Mouse (Mus musculus) intestine, postnatal 0 days (tissue): Measurements from ENCODE around the gene Brk1. TPM values are rescaled to one million over a fixed set of nuclear protein-coding genes. Genes with fewer than 3 reads are reported as not detected.

Source experiments
- ATAC-seq: fragments of 200-750 bp; cut with Nextera tagmentation; 2 replicates; pipeline ENCODE4 v1.8.0; 2017; ENCODE audit warnings: mild to moderate bottlenecking, moderate TSS enrichment, moderate library complexity
- H3K27ac ChIP-seq: fragments of 300-500 bp; sonication (generic); 2 replicates; pipeline ENCODE4 v1.5.1; 2014; ENCODE audit warnings: mild to moderate bottlenecking, low read depth, low read length, moderate library complexity
- H3K27me3 ChIP-seq: fragments of 300-500 bp; sonication (generic); replicated peaks from 2 replicates; pipeline ENCODE4 v1.6.1; 2014; ENCODE audit warnings: low read length, mixed read lengths; ENCODE audit not compliant: control insufficient read depth, insufficient read depth
- H3K36me3 ChIP-seq: fragments of 300-500 bp; sonication (generic); 2 replicates; pipeline ENCODE4 v1.6.1; 2014; ENCODE audit warnings: mild to moderate bottlenecking, moderate library complexity; ENCODE audit not compliant: control insufficient read depth, insufficient read depth
- H3K4me1 ChIP-seq: fragments of 300-500 bp; sonication (generic); replicated peaks from 2 replicates; pipeline ENCODE4 v1.6.1; 2014; ENCODE audit warnings: antibody characterized with exemption, low read length, mixed read lengths; ENCODE audit not compliant: control insufficient read depth, insufficient read depth
- H3K4me2 ChIP-seq: fragments of 300-500 bp; sonication (generic); replicated peaks from 2 replicates; pipeline ENCODE4 v1.6.1; 2014; ENCODE audit warnings: low read depth, mild to moderate bottlenecking, moderate library complexity
- H3K4me3 ChIP-seq: fragments of 300-500 bp; sonication (generic); 2 replicates; pipeline ENCODE4 v1.5.1; 2014; ENCODE audit warnings: low read depth, low read length
- H3K9ac ChIP-seq: fragments of 300-500 bp; sonication (generic); 2 replicates; pipeline ENCODE4 v1.6.1; 2014; ENCODE audit warnings: mild to moderate bottlenecking, low read depth, low read length
- H3K9me3 ChIP-seq: fragments of 300-500 bp; sonication (generic); 2 replicates; pipeline ENCODE4 v1.6.1; 2016; ENCODE audit warnings: mixed run types; ENCODE audit not compliant: control insufficient read depth
- CTCF ChIP-seq: sonication (generic); IDR thresholded peaks from 2 replicates; pipeline ENCODE4 v1.5.1; 2016; ENCODE audit warnings: low read depth, mild to moderate bottlenecking, control low read depth, antibody characterized with exemption, moderate library complexity
- WGBS: fragments of 180-500 bp; shearing (Covaris S2); extraction: QIAGEN DNeasy Blood & Tissue Kit; methylation state at CpG from one replicate; pipeline ENCODE4 v1.1.7; 2014; 5-methylcytosine and 5-hydroxymethylcytosine counted together
- polyA plus RNA-seq: library from polyadenylated mRNA; unstranded; fragments of >200 nt; fragmentation: Nextera tagmentation; extraction: Ambion mirVana; gene quantifications from 2 replicates; pipeline ENCODE4 v1.2.1, GENCODE M21; 2015

Brk1 gene
- polyA plus RNA-seq, 1 experiment from 2014 or later = 187 TPM

DNA sequence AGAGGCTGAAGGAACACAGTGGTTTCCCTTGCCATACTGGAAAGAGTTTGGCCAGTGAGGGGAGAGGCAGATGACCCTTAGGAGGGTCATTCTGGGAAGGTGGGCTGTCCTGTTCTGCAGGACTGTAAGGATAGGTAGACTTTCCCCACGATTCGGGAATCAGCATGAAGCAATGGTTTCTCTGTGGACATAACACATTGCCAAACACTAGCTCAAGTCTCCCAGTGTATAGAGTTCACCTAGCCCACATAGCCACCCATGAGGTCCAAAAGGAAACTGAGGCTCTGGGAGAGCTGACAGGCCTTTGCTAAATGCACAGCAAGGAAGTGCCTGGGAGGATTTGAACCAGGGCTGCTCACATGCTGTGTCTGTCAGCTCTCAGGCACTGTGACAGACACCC lies 39.4 kb downstream of the Brk1 start:
- ATAC-seq = no peak

DNA sequence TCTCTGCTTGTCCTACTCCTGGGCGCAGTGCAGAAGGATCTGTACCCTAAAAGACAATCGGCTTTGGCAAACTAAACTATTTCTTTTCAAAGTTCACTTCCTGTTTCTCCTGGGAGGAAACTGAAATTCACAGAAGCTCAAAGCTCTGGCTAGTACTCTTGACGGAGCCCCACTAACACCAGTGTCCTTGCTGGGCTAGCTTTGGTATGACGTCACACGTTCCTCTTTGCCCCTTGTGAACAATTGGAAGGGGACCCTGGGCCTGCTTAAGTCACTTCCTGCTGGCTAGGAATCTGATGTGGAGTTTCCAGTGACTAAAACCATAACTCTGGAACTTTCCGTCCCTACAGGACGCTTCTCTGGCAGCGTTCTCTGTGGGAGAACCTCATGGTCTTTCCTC lies 40.2 kb downstream of the Brk1 start:
- H3K9ac ChIP-seq = no peak overlapping the region
- 54% methylated on average over 8 of the region's 8 CpGs for WGBS
- TF ChIP-seq CTCF = no peak
- peak overlapping the region; percentile 50; the same call in 1 of the 2 replicates for H3K27ac ChIP-seq
- no peak overlapping the region; the same call in 1 of the 2 replicates for H3K4me2 ChIP-seq
- no peak overlapping the region for H3K4me3 ChIP-seq
- ATAC-seq = no peak
- H3K36me3 ChIP-seq = peaks cover 27% of the 10 kb centered on the region
- no peaks in the 10 kb centered on the region for H3K27me3 ChIP-seq
- H3K9me3 ChIP-seq = no peaks in the 10 kb centered on the region
- no peaks in the 10 kb centered on the region for H3K4me1 ChIP-seq

More for the DNA sequence above, 39.4 kb downstream of the Brk1 start:
- no peaks in the 10 kb centered on the region for H3K9me3 ChIP-seq
- no peak overlapping the region for H3K4me2 ChIP-seq
- no peaks in the 10 kb centered on the region for H3K4me1 ChIP-seq
- no peak for TF ChIP-seq CTCF
- H3K4me3 ChIP-seq = no peak overlapping the region
- 87% methylated on average over 2 of the region's 2 CpGs for WGBS
- H3K9ac ChIP-seq = no peak overlapping the region
- peaks cover 21% of the 10 kb centered on the region for H3K36me3 ChIP-seq
- no peaks in the 10 kb centered on the region for H3K27me3 ChIP-seq
- H3K27ac ChIP-seq = peak overlapping the region; percentile 50; the same call in 1 of the 2 replicates

DNA sequence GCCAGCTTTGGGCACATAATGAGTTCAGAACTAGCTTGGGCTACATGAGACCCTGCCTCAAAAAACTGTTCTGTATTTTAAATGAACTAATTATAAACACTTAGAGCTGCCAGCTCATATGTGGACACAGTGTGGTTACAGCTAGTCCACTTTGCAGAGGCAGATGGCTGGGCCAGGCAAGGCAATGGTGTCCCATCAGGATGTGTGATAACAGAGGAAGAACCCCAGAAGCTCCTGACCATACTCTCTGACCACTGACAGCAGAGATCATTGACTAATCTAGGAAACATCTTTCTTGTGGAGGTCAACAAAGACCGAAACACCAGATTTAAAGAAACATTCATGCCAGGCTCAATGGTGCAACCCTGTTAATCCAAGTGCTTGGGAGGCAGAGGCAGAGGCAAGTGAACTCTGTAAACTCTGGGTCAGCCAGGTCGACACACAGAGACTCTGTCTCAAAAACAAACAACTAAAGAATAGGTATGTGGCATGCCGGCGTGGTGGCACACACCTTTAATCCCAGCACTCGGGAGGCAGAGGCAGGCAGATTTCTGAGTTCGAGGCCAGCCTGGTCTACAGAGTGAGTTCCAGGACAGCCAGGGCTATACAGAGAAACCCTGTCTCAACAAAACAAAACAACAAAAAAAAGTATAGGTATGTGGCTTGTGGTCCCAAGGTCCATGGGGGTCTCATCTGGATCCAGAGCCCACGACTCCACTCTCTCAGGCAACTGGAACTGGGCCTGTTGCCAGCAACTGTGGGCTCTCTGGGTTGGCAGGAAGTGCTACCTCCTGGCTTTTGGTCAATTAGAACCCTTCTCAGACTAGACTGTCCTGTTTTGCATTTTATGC lies 45.0 kb downstream of the Brk1 start:
- WGBS = 80% methylated on average over 7 of the region's 7 CpGs
- peaks cover 43% of the 10 kb centered on the region for H3K36me3 ChIP-seq
- no peak overlapping the region; the same call in 1 of the 2 replicates for H3K27ac ChIP-seq
- H3K9ac ChIP-seq = no peak overlapping the region
- no peaks in the 10 kb centered on the region for H3K27me3 ChIP-seq
- no peak for TF ChIP-seq CTCF
- no peaks in the 10 kb centered on the region for H3K9me3 ChIP-seq
- H3K4me2 ChIP-seq = no peak overlapping the region
- no peaks in the 10 kb centered on the region for H3K4me1 ChIP-seq
- no peak overlapping the region for H3K4me3 ChIP-seq
- ATAC-seq = no peak

DNA sequence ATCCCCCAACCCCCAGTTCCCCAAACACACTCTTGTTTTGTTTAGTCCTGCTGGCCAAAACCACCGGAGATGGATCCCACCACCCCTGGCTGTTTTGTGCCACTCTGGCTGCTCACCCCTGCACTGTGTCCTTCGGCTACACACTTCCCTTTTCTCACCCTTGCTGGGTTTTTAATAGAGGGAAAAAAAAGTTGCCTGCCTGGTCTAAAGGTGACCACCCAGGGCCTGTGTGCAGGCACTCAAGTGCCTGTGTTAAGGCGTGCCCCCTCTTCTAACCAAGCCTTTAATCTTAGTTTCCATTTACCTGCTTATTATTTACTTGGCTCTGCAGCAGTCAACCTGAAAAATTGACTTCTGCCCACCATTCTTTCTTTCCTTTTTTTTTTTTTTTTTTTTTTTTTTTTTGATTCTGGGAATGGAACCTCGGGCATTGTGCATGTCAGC lies 45.6 kb downstream of the Brk1 start:
- H3K4me2 ChIP-seq = no peak overlapping the region
- H3K36me3 ChIP-seq = peaks cover 43% of the 10 kb centered on the region
- no peak for ATAC-seq
- no peak overlapping the region for H3K9ac ChIP-seq
- no peaks in the 10 kb centered on the region for H3K4me1 ChIP-seq
- H3K27ac ChIP-seq = no peak overlapping the region
- no peaks in the 10 kb centered on the region for H3K9me3 ChIP-seq
- no peak for TF ChIP-seq CTCF
- 62% methylated on average over 4 of the region's 4 CpGs for WGBS
- no peaks in the 10 kb centered on the region for H3K27me3 ChIP-seq
- H3K4me3 ChIP-seq = no peak overlapping the region

DNA sequence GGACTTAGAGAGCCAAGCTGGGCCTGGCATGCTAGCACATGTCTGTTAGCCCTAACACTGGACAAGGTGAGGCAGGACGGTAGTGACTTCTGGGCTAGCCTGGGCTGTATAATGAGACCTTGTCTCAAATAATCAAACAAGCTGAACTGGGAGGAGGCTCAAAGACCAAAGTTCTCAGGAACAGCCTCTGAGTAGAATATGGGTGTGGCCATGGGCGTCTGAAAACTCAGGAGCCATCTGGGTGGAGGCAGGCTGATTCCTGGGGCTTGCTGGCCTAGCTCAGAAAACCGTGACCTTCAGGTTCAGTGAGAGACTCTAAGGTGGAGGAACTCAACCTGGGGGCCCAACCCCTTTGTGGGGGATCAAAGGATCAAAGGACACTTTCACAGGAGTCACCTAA lies 47.1 kb downstream of the Brk1 start:
- WGBS = 30% methylated on average over 3 of the region's 3 CpGs
- H3K27ac ChIP-seq = no peak overlapping the region; the same call in 1 of the 2 replicates

DNA sequence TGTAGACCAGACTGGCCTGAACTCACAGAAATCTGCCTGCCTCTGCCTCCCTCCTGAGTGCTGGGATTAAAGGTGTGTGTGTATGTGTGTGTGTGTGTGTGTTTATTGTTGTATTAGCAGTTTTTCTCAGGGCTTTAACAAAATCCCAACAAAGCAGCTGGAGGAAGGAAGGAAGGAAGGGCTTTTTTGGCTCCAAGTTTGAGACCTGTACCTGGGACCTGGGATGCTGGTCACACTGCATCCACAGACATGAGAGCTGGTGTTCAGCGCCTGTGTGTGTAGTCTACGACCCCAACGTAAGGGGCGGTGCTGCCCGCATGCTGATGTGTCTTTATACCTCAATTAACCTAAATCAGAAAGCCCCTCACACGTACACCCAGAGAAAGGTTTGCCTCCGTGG lies 49.0 kb downstream of the Brk1 start:
- Histone ChIP-seq H3K4me1 (no peaks in the 10 kb centered on the region), H3K36me3 (peaks cover 26% of the 10 kb centered on the region; the same call in 1 of the 2 replicates), H3K27me3 (no peaks in the 10 kb centered on the region), H3K4me2 (no peak overlapping the region), H3K9me3 (no peaks in the 10 kb centered on the region), H3K4me3 (no peak overlapping the region), H3K27ac (no peak overlapping the region), H3K9ac (no peak overlapping the region)
- ATAC-seq = no peak
- WGBS = 90% methylated on average over 7 of the region's 7 CpGs
- no peak for TF ChIP-seq CTCF

More for the DNA sequence above, 47.1 kb downstream of the Brk1 start:
- Histone ChIP-seq H3K9ac (no peak overlapping the region), H3K9me3 (no peaks in the 10 kb centered on the region), H3K4me2 (no peak overlapping the region), H3K4me3 (no peak overlapping the region), H3K27me3 (no peaks in the 10 kb centered on the region), H3K36me3 (peaks cover 43% of the 10 kb centered on the region), H3K4me1 (no peaks in the 10 kb centered on the region)
- peak; percentile 79 for ATAC-seq
- TF ChIP-seq CTCF = no peak
